Mouse (Mus musculus) spleen, adult 18-20 months (tissue): ENCODE measurements around the gene Ccdc157.
A peak's percentile ranks its signal among the peaks of the same experiment; 100 is the strongest.
"Not testable (repeated sequence)": the region's sequence is repeated elsewhere in the genome, so short reads cannot be mapped to it uniquely, and the experiment has no call there.

Experiments used
- DNase-seq, 2 experiments: peaks; one replicate each; pipeline ENCODE4 v3.0.0; 2022; ENCODE audit warnings: mixed read lengths in 2 of 2

The Ccdc157 gene

DNA sequence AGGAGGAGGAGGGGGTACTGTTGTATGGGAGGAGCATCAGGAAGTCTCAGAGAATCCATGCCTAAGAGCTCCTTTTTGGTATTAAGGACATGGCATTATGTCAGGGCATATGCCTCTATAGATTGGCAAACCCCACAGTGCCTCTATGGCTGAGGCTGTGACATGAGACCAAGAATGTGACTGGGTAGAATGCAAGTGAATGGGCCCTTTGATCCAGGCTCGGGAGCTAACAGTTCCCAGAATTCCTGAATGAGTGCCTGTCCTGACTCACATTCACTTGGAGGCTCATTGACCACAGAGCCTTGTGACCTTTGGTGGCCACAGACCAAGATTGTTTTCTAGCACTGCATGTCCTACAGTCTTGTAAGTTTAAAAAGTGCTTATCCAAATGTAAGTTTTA, 22.0 kb upstream of the Ccdc157 start:
- DNase-seq = no peak

DNA sequence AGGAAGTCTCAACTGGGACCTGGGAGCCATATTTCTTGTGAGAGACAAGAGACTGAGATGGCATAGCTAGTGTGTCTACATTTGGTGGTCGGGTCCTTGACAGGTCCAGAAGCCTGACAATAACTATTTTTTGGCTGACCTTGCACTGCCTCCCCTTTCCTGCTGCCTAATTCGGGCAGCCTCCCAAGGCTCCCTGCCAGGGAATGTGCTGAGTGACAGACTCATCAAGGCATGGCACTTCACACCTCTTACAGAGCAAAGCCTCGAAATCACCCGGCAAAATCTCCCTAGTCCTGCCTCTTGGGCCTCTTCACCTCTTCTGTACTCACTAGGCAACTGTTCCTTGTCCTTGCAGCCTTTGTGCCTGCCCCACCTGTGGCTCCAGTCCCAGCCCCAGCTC, 17.6 kb upstream of the Ccdc157 start:
- no peak for DNase-seq

DNA sequence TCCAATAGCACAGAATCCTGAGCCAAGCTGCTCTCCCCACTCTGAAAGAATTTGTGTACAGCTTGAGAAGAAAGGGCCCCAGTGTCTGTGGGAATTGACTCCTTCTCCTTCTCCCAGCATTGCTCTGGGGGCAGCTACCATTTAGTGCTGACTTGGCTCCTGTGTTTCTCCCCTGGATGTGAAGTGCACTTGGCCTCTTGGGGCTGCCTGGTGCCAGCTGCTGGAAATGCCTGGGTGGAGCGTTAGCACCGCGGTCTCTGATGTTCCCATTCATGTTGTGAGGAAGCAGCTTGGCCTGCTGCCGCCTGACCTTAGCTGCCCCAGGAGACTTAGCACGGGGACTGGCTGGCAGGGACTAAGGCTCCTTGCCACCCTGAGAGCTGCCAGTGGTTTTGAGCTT, 14.5 kb upstream of the Ccdc157 start:
- no peak for DNase-seq

DNA sequence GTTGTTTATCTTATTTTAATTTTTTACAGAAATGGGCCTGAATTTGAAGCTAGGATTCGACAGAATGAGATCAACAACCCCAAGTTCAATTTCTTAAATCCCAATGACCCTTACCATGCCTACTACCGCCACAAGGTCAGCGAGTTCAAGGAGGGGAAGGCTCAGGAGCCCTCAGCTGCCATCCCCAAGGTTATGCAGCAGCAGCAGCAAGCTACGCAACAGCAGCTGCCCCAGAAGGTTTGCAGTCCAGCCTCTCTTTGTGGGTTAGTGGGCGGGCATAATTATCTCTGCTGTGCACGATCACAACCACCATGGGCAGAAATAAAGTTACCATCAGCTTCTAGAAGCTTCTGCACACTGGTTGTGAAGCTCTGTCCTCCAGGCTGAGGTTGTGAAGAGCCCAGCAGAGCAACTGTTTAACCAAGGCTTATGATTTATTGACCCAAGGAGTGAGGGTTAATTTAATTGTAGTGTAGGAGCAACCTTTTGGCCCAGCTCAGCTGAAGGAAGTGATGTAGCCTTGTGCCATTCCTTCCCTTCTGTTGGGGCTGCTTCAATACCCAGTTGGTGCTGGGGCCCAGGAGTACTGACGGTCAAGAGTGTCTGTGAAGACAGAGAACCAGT, 6.5 kb upstream of the Ccdc157 start:
- DNase-seq = no peak

DNA sequence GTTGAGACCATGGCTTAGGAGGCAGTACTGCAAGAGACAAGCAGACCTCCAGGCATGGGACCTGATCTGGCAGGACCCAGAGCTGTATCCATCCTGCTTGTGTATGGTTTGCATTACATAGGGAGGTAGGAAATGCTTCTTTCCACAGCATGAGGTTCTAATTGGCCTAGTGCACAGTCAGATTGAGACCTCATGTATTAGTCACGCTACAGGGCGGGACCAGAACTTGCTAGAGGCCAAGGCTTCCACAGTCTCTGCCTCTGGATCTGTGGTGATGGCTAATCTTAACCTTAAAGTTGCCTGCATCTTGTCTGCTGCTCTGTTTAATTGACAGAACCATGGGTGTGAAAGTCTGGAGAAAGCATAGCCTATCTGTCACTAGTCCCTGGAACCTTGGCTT, 4.6 kb upstream of the Ccdc157 start:
- no peak for DNase-seq

DNA sequence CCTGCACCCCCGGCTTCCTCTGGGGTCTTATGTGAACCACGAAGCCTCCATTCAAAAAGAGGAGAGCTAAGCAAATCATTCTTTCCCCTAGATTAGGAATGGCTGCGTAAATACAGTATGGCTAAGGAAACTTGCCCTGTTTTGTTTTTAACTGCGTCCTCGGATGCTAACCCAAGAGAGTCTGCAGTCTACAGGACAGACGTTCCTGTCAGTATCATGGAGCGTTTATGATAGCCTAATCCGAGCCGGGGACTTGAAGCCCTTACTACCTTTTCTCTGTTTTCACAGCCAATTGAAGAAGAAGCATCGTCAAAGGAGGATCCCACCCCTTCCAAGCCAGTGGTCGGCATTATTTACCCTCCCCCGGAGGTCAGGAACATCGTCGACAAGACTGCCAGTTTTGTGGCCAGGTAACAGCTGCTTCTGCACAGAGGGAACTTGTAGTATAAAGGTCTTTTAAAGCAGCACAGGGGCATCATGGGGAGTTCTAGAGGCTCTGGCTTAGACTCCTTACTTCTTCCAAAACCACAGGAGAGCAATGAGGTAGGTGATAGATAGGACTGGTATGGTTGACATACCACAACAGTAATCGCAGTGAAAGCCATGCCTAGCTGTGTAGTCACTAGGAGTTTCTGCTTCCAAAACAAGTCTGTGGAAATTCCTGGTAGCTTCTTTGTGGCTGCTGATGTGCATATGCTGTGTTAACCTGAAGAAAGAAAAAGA, 826 bp upstream of the Ccdc157 start:
- DNase-seq = no peak

DNA sequence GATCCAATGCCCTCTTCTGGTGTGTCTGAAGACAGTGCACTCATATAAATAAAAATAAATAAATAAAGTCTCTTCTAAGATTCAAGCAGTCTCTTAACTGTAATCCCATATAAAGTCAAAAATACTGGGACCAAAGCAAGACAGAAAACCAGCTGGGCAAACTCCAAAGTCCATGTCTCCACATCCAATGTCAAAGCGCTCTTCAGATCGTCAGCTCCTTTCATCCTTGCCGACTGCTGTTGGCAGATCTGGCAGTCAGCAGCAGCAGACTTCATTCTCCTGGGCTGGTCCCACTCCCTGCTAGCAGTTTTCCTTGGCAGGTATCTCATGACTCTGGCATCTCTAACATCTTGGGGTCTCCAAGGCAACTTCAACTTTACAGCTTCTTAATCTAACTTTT, 1.4 kb downstream of the Ccdc157 start:
- DNase-seq = no peak

DNA sequence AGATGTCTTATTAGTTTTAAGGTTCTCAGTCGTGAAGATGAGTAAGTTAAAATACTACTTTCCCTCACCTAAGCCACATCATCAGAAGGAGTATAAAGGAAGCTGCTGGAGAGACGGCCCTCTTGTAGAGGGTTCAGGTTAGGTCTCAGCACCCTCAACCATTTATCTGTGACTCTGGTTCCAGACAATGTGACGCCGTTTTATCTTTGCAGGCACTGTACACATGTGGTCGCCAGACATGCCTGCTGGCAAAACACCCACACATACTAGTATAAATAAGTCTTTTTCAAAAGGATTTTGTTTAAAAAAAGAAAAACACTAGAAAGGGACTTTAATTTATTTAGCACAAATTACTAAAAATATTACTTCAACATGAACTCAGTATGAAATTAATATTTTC, 4.5 kb downstream of the Ccdc157 start:
- DNase-seq = no peak

DNA sequence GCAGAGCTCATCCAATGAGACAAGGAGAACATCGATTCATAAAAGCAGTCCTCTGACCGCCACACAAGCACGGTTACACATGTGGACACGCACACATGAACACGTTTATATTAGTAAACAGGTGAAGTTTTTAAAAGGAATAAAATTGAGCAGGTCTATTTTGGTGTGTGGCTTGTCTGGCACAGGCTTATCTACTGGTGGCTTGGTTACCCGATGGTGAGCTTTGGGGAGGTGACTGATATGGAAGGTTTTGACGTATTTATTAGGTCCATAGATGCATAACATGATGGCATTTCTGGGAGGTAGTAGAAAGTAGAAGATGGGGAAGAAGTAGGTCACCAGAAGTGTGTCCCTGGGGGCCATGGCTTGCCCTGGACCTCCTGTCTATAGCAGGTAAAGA, 6.4 kb downstream of the Ccdc157 start:
- no peak for DNase-seq

DNA sequence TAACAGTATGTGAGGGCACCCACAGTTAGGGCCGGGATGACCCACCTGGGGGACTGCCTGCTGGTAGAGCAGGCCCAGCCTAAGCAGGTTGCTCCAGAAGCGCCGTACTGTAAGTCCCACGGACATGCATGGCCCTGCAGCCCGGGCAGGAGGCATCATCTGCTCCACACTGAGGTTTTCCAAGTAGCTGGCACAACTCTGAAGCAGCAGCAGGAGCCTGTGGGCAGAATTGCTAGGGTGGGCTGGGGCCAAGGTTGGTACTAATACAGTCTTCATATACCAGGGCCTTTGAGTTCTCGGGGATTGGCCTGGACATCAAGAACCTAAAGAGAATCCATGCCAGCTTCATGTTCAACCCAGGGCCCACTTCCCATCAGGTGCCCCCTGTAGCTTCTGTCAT, 10.2 kb downstream of the Ccdc157 start:
- DNase-seq = no peak

DNA sequence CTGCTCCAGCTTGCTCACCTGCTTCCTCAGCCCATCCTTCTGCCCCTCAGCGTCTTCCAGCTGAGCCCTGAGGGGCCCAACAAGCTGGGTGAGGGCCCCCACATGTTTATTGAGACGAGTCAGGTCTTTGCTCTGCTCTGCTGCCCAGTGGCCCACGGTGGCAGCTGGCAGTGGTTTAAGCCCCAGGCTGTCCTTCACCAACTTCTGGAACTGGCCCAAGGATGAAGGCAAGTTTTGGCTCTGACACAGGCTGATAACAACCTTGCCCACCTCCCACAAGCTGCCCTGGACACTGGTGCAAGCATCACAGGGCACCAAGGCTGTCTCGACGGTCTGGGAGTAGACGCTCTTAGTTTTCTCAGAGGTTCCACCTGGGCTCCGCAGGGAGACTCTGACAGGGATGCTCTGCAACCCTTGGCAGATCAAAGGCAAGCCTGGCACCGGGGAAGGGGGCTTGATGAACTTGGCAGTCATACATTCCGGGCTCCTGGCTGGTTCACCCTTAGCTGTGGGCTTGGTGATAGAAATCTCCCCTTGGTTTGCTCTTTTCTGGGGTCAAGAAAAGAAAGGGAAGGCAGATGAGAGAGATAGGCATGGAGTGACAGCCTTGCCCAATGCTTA, 11.4 kb downstream of the Ccdc157 start:
- no peak for DNase-seq

DNA sequence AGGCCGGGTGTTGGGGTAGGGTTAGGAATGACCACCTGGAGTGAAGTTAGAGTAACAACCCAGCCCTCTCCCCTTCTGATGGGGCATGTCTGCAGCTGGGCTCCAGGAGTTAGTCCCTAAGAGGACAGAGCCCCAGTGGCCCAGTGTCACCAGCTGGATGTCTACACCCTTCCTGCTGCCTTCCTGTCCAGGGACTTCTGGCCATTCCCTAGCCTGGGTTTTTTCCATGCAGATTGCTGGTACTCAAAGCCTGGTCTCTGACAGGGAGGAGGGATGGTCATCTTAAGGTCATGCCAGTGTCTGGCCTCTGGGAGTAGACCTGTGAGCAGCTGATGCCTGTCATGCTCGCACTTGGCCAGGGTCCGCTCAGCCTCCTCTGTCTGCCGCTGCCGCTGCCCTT, 12.0 kb downstream of the Ccdc157 start:
- DNase-seq = no peak

DNA sequence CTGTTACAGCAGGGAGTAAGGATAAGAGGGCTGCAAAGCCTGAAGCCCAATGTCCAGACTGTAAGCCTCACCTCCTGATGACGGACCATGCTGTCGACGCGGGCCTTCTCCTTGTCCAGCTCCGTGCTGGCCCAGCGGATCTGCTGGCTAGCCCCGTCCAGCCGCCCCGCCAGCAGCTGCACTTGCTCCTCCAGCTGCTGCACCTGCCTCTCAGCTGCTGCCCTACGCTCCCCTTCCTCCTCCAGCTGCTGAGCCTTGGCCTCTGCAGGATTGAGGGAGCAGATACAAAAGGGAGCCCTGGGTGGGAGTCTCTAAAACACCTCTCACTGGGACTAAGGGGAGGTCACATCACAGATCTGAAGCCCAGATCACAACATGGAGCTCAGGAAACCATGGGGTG, 13.0 kb downstream of the Ccdc157 start:
- no peak for DNase-seq

DNA sequence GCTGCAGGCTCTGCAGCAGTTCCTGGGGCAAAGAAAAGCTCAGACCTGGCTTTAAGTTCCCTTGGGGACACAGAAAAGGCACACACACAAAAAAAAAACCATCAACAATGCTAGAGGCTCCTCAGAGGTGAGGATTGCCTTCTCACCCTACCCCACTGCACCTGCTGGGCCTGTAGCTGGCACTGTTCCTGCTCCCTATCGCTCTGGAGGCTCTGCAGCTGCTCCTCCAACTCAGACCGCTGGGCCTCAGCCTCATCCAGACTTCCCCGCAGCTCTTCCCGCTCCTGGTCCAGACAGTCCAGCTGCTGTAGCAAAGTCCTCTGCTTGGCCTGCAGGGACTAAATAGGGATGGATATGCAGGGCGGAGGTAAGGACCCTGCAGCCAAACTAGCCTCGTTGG, 13.7 kb downstream of the Ccdc157 start:
- no peak for DNase-seq

DNA sequence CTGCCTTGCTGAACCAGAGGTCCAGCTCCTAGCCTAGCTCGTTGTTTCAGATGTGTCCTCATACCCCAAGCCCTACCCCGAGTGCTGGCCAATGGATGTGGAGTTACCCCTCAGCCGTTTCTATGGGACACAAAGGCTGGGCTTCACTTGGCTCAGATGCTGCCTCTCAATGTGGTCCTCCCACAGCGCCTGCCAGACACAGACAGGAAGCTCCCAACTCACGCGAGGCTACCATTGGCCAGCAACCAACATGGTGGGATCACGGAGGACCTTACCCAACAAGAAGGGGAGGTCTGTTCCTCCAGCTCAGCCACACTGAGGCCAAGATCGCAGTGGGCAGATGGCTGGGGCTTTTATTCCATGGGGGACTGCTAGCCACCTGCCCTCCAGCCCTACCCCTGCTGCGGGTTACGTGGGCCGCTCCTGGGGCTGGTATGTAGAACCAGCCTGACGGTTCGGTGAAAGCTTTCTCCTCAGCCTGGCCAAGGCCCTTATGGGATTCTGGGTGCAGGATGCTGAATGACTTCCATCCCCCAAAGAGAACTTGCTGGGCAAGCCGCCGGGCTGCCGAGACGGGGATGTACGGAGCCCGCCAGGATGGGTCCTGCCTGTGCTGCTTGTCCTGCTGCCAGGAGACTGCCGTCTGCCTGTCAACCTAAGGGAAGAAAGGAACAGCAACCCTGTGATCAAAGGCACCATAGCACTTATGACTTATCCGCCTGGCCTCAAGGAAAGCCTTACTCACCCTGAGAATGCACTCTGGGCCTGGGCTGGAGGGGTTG, 16.6 kb downstream of the Ccdc157 start:
- no peak for DNase-seq

DNA sequence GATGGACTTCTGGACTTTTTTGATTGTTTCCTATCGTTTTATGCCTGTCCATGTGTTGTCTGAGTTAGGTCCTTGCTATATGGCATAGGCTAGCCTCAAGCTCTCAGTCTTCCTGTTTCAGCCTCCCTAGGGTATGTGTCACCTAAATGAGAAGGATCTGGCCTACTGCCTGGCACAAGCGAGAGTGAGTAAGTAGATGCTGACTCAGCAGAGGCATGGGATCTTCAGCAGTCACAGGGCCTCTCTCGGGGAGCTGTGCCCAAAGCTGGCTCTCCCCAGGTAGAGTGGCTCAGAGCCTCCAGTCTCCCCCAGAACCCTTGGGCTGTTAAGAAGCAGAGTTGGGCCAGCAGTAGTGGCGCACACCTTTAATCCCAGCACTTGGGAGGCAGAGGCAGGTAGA, 17.7 kb downstream of the Ccdc157 start:
- DNase-seq = no peak

DNA sequence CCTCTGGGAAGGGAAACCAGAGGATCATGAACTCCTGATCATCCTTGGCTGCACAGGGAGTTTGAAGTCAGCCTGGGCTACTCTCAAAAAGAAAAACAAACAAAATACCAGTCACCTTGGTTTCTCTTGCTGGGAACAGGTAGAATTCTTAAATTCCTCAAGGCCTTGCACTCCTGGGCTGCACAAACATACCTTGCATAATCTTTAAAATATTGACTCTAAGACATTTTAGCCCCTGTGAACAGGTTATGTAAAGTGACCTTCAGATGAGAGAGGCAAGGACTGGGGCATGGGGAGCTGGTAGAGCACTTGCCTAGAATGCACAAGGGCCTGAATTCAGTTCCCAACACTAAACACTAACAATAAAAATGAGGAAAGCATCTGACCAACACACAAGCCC, 18.6 kb downstream of the Ccdc157 start:
- DNase-seq = no peak

DNA sequence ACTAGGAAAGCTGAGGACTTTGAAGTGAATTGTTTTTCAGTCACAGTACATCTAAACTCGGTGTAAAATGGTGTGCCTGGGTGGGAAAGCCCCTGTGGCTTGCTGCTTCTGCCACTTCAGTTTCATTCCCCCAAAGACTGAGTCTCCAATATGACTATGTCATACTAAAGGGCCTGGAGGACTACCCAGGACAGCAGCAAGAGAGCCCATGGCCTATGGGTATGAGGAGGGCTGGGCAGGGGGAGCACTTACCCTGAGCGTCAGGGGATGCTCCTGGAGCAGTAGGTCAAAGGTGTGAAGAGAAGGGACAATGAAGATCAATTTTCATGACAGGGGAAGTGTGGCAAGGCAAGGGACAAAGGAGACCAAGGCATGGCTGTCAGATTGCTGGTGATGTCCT, 21.1 kb downstream of the Ccdc157 start:
- DNase-seq = no peak

DNA sequence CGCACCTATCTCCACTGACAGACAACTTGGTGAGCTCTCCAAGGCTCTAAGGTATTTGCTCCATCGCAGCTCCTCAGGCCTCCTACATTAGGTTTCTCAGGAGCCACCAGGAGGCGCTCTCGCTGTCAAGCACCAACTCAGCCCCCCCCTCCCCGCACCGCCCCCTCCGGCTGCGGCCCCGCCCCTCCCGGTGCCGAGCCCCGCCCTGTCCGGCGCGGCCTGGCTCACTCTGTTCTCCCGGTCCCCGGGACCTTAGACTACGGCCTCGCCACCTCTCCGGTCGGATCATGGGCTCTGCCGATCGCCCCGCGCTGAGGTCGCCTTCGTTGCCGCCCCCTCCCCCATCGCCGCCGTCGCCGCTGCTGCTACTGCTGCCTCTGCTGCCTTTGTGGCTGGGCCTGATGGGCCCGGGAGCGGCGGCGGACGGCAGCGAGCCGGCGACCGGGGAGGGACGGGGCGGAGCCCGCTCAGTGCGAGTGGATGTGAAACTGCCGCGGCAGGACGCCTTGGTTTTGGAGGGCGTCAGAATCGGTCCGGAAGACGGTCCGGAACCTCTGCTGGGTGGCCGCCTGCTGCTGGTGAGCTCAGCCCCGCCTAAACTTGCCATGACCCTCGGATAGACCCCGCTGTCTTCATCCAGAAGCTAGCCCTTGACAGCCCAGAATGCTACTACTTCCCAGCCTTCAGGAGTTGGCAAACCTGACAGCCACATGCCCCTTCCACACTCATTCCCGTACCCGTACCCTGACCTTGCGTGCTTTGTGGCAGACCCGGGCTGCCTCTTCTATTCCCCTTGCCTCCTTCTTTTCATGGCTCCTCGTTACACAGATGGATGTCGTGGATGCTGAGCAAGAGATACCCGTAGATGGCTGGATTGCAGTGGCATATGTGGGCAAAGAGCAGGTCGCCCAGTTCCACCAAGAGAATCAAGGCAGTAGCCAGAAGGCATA, 24.8 kb downstream of the Ccdc157 start, which contains the start of gene Rnf215:
TSS of gene Rnf215 (plus strand) at position 217 of the 950 bp plus-strand sequence.
- peak; percentile 78 to 93 for DNase-seq

DNA sequence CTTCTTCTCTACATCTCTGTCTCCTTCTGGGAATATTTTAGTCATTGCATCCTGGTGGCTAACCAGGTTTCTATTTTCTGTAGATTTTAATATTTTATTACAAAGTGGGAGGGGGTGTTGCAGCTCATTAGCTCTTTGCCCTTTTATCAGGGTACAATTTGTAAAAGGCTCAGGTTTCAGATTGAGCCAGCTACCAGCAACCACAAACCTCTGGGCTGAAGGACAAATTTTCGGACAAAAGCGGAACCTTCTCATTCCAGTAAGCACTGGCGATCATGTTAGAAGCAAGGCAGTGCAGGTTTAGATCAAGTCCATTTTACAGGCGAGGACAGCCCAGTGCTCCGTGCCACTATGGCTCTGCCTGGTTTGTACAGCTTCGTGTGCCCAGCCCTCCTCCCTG, 25.7 kb downstream of the Ccdc157 start:
- DNase-seq = no peak

DNA sequence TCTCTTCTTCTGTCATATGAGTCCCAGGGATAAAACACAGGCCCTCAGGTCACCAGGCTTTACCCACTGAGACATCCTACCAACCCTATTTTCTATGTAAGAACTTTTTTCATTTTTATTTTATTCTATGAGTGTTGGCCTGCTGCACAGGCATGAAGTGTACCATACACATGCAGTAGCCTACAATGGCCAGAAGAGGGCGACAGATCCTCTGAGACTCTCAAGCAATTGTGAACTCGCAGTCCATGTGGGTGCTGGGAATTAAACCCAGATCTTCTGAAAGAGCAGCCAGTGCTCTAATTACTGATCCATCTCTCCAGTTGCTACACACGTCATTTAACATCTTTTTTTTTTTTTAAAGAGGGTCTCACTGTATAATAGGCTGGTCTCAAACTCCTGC, 26.6 kb downstream of the Ccdc157 start:
- peak in 1 of 2 experiments; percentile 24 for DNase-seq

DNA sequence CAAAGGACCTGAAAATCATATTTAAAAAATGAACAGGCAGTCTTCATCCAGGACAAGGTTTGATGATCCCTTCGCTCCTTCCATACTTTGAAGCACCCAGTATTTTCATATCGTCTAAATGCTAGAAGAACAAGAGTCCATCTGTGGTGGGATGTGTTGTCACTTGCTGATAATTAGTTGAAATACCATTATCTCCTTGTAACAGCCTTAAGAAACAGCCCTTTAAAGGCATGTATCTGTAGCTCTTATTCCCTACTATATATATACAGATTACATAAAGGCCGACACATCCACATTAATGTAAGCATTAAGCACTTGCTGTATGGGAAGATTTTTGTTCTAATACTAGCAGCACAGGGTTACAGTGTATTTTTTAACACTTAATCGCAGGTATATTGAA, 31.6 kb downstream of the Ccdc157 start:
- DNase-seq = not testable (repeated sequence)
